Mouse (Mus musculus) liver, postnatal 0 days (tissue): ENCODE data around the gene Cubn.

Experiments used
- CTCF ChIP-seq: sonication (generic); IDR thresholded peaks from 2 replicates; pipeline ENCODE4 v1.5.1; 2016; ENCODE audit warnings: antibody characterized with exemption, low read depth
- EP300 ChIP-seq: IDR thresholded peaks from 2 replicates; pipeline ENCODE4 v1.6.1; 2016; ENCODE audit warnings: antibody characterized with exemption, low read depth, mild to moderate bottlenecking

DNA sequence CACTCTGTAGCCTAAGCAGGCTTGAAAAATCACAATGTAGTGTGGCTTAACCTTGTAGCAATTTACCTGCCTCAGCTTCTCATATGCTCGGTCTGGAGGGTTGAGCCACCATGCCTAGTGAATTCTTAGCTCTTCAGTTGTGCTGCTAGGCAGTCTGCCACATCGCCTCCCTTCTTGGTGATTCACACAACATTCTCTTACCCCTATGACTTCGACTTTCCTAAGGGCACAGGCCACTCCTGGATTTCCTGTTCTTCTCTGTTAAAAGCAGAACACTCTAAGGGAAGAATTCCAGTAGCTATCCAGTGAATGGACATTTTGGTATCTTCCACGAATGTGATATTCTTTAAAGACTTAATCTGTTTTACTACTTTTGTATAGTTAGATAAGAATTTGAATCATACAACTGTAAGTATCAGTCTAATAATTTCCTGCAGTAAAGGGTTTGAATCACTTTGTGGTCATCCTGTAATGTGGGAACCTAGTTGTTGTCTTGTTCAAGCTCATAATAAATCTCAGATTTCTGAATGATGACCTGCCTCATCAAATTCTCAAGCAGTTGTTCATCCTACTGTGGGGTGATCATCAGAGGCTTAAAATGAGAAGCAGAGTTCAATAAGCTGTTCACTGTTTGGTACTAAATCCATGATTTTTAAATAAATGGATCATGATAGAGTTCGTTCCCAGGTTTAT lies 86.5 kb downstream of the Cubn start:
- TF ChIP-seq CTCF (no peak), EP300 (no peak)
